Mouse (Mus musculus): ENCODE data around the gene Msantd3. TPM values are rescaled to one million over a fixed set of nuclear protein-coding genes. Genes with fewer than 3 reads are reported as not detected.
A peak's percentile ranks its signal among the peaks of the same experiment; 100 is the strongest.

The Msantd3 gene
- polyA plus RNA-seq, 1 experiment from 2014 or later, result 36.2 TPM

- 87% methylated on average over 8 of the region's 8 CpGs for WGBS
- no peak overlapping the region for H3K4me3 ChIP-seq
- no peak overlapping the region for H3K27ac ChIP-seq (replicated peaks)
- H3K9ac ChIP-seq, result no peak overlapping the region
- no peaks in the 10 kb centered on the region for H3K9me3 ChIP-seq
- no peaks in the 10 kb centered on the region for H3K27me3 ChIP-seq
- H3K36me3 ChIP-seq, result peaks cover 36% of the 10 kb centered on the region
- ATAC-seq (ENCODE audit: low read depth), result no peak
- H3K4me2 ChIP-seq, result no peak overlapping the region
- H3K4me1 ChIP-seq (replicated peaks), result no peaks in the 10 kb centered on the region
Observed at GRCm38 (mm10) chr4:48561824-48562223, 22.1 kb downstream of the Msantd3 start.

DNA sequence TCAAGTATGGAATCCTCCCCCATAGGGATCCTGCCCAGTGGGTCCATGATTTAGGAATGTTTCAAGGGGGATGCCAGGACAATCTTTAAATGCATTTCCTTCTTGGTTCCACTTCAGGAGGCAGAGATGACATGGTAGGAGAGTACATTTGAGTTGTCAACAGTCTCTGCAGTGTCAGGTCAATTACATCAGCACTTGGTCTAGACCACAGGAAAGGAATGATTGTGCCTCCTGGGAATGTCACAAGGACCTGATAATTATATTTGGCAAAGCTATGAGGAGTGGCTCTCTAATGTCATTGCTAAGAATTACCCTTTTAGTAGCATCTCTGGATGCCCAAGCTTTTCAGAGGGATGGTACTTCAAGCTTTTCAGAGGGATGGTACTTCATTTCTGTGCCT lies 25.2 kb downstream of the Msantd3 start:
- no peaks in the 10 kb centered on the region for H3K27me3 ChIP-seq
- ATAC-seq (ENCODE audit: low read depth), result no peak
- H3K9ac ChIP-seq, result no peak overlapping the region
- no peak overlapping the region for H3K4me3 ChIP-seq
- H3K4me1 ChIP-seq (replicated peaks), result no peaks in the 10 kb centered on the region
- no peak overlapping the region for H3K27ac ChIP-seq (replicated peaks)
- H3K4me2 ChIP-seq, result no peak overlapping the region
- H3K36me3 ChIP-seq, result peaks cover 30% of the 10 kb centered on the region
- H3K9me3 ChIP-seq, result no peaks in the 10 kb centered on the region

GRCm38 (mm10) chr4:48576361-48576760 lies 36.6 kb downstream of the Msantd3 start:
- H3K9ac ChIP-seq, result no peak overlapping the region
- H3K27ac ChIP-seq (replicated peaks), result no peak overlapping the region
- H3K4me3 ChIP-seq, result no peak overlapping the region
- no peak overlapping the region for H3K4me2 ChIP-seq
- no peaks in the 10 kb centered on the region for H3K9me3 ChIP-seq
- whole genome bisulfite sequencing, result 86% methylated on average over 7 of the region's 7 CpGs
- H3K4me1 ChIP-seq (replicated peaks), result peaks cover 4% of the 10 kb centered on the region
- H3K27me3 ChIP-seq, result no peaks in the 10 kb centered on the region; the same call in 1 of the 2 replicates
- H3K36me3 ChIP-seq, result no peaks in the 10 kb centered on the region
- ATAC-seq (ENCODE audit: low read depth), result no peak

- WGBS, result 85% methylated on average over 1 of the region's 1 CpGs
- Histone ChIP-seq H3K27me3 (no peaks in the 10 kb centered on the region; the same call in 1 of the 2 replicates), H3K4me1 (replicated peaks) (peaks cover 12% of the 10 kb centered on the region), H3K9me3 (no peaks in the 10 kb centered on the region), H3K4me2 (no peak overlapping the region), H3K36me3 (no peaks in the 10 kb centered on the region), H3K27ac (replicated peaks) (no peak overlapping the region), H3K9ac (no peak overlapping the region), H3K4me3 (no peak overlapping the region)
- ATAC-seq (ENCODE audit: low read depth), result no peak
Observed at GRCm38 (mm10) chr4:48577831-48578230, 38.1 kb downstream of the Msantd3 start.

DNA sequence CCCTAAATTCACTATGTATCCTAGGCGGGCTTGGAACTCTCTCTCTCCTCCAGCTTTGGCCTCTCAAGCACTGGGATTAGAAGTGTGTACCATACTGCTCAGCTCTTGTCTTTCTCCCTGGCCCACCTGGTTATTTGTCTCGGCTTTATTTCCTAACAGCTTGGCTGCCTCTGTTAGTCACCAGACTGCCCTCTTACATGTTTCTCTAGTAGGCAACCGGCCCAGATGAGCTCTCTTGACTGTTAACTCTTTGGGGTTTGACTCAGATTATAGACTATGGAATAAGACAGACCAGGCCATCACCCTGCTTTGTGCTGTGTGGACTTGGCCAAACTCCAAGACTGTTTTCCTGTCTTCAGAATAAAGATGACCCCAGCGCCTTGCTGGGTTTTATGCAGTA lies 38.7 kb downstream of the Msantd3 start:
- 57% methylated on average over 4 of the region's 4 CpGs for WGBS
- Histone ChIP-seq H3K36me3 (no peaks in the 10 kb centered on the region), H3K4me2 (no peak overlapping the region), H3K9ac (no peak overlapping the region), H3K9me3 (no peaks in the 10 kb centered on the region), H3K4me3 (no peak overlapping the region), H3K27me3 (no peaks in the 10 kb centered on the region; the same call in 1 of the 2 replicates), H3K4me1 (replicated peaks) (peaks cover 18% of the 10 kb centered on the region), H3K27ac (replicated peaks) (no peak overlapping the region)
- no peak for ATAC-seq (ENCODE audit: low read depth)

DNA sequence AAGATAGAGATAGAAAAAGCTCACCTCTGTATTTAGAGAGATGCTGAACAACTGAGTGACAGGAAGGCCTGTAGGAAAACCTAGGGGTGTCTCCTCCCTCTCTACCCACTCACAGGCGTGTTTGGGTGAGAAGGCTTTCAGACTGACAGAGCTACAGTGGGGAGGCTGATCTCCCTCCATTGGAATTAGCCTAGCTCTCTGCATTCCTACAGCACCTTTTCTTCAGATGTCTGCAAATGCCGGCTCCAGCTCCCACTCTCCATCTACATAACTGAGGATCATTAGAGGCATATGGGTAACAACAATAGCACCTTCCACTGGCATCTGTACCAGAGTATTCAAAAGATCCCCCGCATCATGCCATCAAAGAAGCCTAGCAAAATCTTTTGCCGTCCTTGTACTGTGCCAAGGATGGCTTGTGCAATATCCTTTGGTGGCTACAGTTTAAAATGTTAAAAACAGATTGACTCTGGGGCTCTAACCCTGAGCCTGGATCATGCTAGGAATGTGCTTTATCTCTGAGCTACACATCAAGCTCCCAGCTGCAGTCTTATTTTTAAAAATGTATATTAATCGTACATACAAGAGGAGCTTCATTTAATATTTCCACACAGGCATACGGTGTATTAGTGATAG lies 39.9 kb downstream of the Msantd3 start:
- H3K4me3 ChIP-seq, result no peak overlapping the region
- no peak overlapping the region for H3K9ac ChIP-seq
- H3K9me3 ChIP-seq, result no peaks in the 10 kb centered on the region
- no peaks in the 10 kb centered on the region for H3K36me3 ChIP-seq
- 56% methylated on average over 6 of the region's 6 CpGs for WGBS
- peaks cover 26% of the 10 kb centered on the region for H3K4me1 ChIP-seq (replicated peaks)
- no peaks in the 10 kb centered on the region; the same call in 1 of the 2 replicates for H3K27me3 ChIP-seq
- H3K27ac ChIP-seq (replicated peaks), result no peak overlapping the region
- ATAC-seq (ENCODE audit: low read depth), result no peak
- H3K4me2 ChIP-seq, result no peak overlapping the region

DNA sequence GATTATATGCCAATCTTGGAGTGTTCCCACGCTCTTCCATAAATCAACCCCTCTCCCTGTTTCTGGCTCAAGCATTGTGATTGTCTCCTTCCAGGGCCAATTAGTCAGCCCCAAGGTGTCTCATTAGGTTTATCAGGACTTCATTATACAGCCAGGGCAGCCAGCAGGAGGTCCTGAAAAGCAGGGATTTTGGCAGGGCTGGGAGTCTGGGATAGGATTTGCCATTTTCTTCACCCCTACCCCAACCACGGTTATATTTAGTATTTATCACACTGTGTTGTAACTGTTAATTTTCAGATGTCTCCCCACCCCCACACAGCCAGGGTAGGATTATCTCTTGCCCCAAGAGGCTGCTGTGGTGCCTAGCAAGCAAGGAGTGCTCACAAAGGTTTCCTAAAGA lies 41.5 kb downstream of the Msantd3 start:
- ATAC-seq (ENCODE audit: low read depth), result no peak
- WGBS, result 18% methylated on average over 2 of the region's 2 CpGs
- H3K36me3 ChIP-seq, result no peaks in the 10 kb centered on the region
- no peak overlapping the region for H3K4me2 ChIP-seq
- H3K9ac ChIP-seq, result 0 out of 2 replicates have a peak overlapping the region, but pooled peaks have one; percentile 17
- H3K4me1 ChIP-seq (replicated peaks), result peaks cover 26% of the 10 kb centered on the region
- no peaks in the 10 kb centered on the region for H3K27me3 ChIP-seq
- no peak overlapping the region for H3K4me3 ChIP-seq
- H3K9me3 ChIP-seq, result no peaks in the 10 kb centered on the region
- no peak overlapping the region for H3K27ac ChIP-seq (replicated peaks)

DNA sequence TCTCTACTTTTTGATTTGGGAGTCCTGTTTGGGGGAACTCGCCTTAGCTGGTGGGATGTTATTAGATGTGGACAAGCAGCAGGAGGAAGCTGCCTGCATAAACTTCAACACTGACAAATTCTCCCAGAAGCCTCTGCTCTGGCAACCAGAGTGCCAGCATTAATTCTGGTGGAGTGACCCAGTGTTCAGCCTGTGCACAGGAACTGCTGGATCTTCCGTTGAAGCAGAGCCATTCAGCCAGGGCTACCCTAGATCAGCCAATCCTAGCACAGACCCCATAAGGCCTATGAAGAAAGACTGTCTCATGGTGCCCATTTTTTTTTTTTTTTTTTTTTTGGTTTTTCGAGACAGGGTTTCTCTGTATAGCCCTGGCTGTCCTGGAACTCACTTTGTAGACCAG lies 42.3 kb downstream of the Msantd3 start:
- Histone ChIP-seq H3K27me3 (no peaks in the 10 kb centered on the region), H3K4me2 (no peak overlapping the region), H3K4me3 (no peak overlapping the region), H3K4me1 (replicated peaks) (peaks cover 32% of the 10 kb centered on the region), H3K9me3 (no peaks in the 10 kb centered on the region), H3K36me3 (no peaks in the 10 kb centered on the region), H3K9ac (no peak overlapping the region), H3K27ac (replicated peaks) (no peak overlapping the region)
- ATAC-seq (ENCODE audit: low read depth), result no peak
- 54% methylated on average over 2 of the region's 3 CpGs for WGBS

DNA sequence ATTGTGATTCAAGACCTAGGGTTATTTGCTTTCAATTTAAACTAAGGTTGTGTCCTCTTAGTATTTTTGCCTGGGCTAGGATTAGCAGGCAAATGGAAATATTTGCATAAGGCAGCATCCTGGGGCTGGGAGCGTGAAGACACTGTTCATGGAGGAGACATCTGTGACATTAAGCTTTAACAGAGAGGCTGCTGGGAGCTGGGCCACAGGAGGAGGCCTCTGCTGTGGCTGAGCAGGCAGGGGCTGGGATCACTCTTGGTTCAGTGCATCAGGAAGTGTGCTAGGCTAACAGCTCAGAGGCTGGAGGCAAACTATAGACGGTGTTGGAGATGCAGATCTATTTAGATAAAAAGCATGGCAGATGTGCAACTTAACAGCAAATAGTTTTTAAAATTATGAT lies 43.2 kb downstream of the Msantd3 start:
- Histone ChIP-seq H3K4me2 (no peak overlapping the region), H3K4me3 (no peak overlapping the region), H3K27ac (replicated peaks) (0 out of 2 replicates have a peak overlapping the region, but pooled peaks have one; percentile 33), H3K9ac (no peak overlapping the region), H3K4me1 (replicated peaks) (peaks cover 40% of the 10 kb centered on the region), H3K36me3 (peaks cover 3% of the 10 kb centered on the region; the same call in 1 of the 2 replicates), H3K27me3 (no peaks in the 10 kb centered on the region), H3K9me3 (no peaks in the 10 kb centered on the region)
- 25% methylated on average over 2 of the region's 2 CpGs for WGBS
- no peak for ATAC-seq (ENCODE audit: low read depth)

- peak within 1 kb of the TSS; percentile 99 for H3K27ac ChIP-seq (replicated peaks)
- peak within 1 kb of the TSS; percentile 96 for H3K4me3 ChIP-seq
- peaks cover 56% of the 10 kb centered on the region for H3K4me1 ChIP-seq (replicated peaks)
- ATAC-seq (ENCODE audit: low read depth), result peak; percentile 88
- H3K9me3 ChIP-seq, result no peaks in the 10 kb centered on the region
- H3K9ac ChIP-seq, result peak within 1 kb of the TSS; percentile 97
- H3K4me2 ChIP-seq, result peak within 1 kb of the TSS; percentile 80
- no peaks in the 10 kb centered on the region for H3K27me3 ChIP-seq
- H3K36me3 ChIP-seq, result peaks cover 3% of the 10 kb centered on the region; the same call in 1 of the 2 replicates
- 1% methylated on average over 54 of the region's 64 CpGs for WGBS
Observed at GRCm38 (mm10) chr4:48584421-48585240, 44.9 kb downstream of the Msantd3 start, which contains the start of gene Tmeff1. Tmeff1 (plus strand) TSS chr4:48585174.

- H3K4me3 ChIP-seq, result peak overlapping the region; percentile 96
- H3K36me3 ChIP-seq, result peaks cover 3% of the 10 kb centered on the region; the same call in 1 of the 2 replicates
- H3K4me1 ChIP-seq (replicated peaks), result peaks cover 61% of the 10 kb centered on the region
- peak overlapping the region; percentile 97 for H3K9ac ChIP-seq
- peak overlapping the region; percentile 99 for H3K27ac ChIP-seq (replicated peaks)
- peak overlapping the region; percentile 80 for H3K4me2 ChIP-seq
- whole genome bisulfite sequencing, result under 1% methylated on average over 74 of the region's 92 CpGs
- H3K27me3 ChIP-seq, result no peaks in the 10 kb centered on the region
- ATAC-seq (ENCODE audit: low read depth), result peak; percentile 79
- H3K9me3 ChIP-seq, result no peaks in the 10 kb centered on the region
Observed at GRCm38 (mm10) chr4:48585241-48586098, 45.7 kb downstream of the Msantd3 start.

Data from neural tube, embryonic 13.5 days (tissue).